Mouse (Mus musculus): ENCODE data around the gene Raly.

The Raly gene

DNA sequence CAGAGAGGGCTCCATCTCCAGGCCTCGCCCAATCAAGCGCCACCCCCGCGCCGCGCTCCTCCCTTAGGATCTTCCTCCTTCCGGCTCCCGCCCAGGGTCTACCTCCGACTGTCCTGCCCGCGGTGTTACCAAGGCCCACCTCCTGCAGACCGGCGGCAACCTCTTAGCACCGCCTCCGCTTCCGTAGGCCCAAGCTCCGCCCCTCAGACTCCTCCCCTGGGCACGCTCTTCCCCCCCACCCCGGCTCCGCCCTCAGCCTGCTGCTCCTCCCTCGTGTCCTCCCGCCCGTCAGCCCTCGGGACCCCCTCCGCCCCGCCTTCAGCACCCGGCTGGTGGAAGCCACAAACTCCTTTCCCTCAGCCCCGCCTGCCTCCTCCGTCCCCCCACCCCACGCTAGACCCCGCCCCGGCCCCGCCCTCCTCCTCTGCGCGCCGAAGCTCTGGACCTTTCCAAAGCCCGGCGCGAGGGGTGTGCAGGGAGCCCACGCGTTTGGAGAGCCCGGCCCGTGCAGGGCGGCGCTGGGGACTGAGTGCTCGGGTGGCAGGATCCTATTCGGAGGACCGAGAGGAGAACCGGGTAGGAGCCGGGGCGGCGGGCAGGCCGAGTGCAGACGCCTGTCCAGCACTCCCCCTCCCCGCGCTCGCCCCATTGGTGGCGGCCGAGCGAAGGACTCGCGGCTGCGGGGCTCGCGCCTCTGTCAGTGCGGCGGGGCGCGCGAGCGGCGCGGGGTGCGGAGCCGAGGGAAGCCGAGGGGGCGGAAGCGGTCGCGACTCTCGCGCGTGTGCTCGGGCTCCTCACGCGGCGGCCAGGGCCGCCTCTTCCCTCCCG is at the start of gene Raly, which contains the start of gene a:
Gene Raly (plus strand): TSS at position 441 of the 828 bp plus-strand sequence.
Gene a (plus strand): TSS at position 747 of the 828 bp plus-strand sequence.
- peak; percentile 97 to 98 for DNase-seq

DNA sequence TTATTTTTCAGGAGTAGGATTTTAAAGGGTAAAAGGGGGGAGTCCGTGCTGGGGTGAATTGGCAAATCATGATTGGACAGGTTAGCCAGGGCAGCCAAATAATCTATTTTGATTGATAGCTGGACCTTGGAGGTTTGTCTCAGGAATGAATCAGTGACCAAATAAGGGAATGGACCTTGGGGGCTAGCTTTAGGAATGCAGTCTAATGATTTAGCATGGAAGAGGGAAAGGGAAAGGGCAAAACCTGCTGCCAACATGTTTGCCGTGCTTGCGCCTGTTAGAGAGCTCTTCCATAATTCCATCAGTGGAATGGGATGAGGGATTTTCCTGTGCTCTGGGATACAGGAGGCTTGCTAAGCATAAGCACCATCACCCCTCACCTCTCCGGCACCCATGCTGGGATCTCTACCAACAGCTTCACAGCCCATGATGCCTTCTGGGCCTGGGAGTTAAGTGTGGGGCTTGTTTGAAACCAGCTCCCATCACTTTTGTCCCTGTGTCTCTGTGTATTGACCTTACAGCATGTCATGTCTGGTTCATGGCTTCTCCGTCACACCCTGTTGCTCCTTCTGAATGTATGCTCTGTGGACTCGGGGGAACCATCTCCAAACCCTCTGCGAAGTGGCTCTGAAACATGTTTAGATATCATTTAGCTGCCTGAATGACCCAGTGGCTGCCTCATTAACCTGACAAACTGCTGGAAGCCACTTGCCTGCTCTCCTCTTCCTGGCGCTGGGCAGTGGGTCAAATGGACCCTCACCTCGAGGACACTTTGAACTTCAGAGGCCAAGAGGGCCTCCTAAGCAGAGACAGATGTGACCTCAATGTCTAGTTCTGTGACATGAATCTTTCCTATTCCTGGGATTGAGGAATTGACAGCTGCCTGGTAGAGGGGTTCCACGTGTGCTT is 47.7 kb upstream of the Raly start:
- DNase-seq, result no peak

DNA sequence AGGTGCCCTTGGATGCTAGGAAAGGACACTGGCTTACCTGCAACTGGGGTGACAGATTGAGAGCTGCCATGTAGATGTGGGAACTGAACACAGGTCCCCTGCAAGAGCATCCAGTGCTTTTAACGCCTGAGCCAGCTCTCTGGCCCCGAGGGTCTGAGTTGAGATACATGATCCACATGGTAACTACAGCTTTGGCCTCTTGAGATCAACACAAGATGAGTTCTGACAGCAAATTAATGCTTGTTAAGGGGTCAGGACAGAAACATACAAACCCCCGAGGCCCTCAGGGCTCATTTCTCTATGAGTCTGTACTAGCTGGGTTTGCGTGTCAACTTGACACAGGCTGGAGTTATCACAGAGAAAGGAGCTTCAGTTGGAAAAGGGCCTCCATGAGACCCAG is 47.0 kb upstream of the Raly start:
- no peak for DNase-seq

DNA sequence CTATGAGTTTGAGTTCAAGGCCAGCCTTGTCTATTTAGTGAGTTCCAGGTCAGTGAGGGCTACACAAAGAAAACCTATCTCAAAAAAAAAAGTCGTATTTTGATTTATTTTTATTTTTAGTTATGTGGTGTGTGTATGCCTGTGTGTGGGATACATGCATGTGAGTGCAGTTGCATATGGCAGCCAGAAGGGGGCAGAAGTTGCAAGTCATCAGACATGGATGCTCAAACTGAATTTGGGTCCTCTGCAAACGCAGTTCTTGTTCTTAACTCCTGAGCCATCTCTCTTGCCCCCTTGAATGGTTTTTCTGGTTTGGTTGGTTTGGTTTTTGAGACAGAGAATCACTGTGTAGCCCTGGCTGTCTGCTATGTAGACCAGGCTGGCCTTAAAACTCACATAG is 42.5 kb upstream of the Raly start:
- no peak for DNase-seq

DNA sequence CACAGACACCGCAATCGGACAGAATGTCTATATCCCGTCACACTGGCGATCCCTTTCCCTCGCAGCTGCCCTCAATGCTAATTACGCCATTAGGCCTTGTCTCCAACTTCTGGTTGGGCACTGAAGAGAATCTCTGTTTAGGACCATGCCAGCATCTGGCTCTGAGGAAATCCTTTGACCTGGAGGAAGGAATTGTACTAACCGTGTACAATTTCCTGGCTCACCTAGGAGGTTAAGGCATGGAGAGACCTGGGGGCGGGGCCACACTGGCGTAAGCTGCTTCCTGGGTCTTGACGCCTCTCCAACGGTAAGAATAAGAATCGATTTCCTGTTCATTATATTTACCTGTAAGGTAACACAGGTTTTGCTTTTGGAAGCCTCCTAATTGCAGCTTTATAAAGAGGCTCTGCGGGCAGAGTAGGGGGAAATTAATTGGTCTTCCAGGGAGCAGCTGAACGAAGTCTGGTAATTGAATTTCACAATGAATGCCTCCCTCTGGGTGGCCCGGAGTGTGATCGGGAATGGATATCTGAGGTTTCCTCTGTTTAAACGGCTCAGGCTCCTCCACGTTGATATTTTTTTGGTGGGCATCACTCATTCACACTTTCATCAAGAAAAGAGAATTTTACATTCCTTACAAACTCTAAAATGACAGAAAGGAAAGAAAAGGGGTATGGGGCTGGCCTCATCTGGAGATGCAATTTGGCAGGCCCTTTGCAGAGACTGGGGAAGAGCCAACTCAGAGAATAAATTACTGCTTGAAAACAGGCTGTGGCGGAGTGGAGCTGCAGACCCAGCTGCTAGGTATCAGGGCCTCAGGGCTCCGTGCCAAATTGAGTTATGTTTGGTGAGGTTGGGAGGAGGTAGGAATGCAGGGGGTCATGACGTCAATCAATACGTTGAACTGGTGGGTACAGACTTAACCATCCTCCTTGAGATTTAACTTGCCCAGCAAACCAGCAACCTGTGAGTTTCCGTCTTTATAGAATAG is 41.6 kb upstream of the Raly start:
- no peak for DNase-seq

DNA sequence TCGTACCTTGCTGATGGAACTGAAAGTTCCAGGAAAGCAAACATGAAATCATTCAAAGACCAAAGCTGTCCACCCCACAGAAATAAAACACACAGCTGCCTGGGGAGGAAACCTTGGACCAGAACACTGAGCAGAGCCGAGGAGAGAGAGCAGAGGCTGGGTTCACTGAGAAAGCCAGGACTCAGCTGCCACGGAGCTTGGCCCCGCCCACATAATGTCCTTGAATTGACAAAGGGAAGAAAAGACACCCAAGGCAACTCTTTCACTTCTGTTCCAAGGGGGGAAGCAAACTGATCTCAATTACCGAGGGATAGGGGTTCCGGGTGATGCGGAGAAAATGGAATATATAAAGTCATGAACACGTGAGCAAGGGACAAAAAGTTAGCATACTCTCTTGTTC is 39.0 kb upstream of the Raly start:
- DNase-seq, result no peak

DNA sequence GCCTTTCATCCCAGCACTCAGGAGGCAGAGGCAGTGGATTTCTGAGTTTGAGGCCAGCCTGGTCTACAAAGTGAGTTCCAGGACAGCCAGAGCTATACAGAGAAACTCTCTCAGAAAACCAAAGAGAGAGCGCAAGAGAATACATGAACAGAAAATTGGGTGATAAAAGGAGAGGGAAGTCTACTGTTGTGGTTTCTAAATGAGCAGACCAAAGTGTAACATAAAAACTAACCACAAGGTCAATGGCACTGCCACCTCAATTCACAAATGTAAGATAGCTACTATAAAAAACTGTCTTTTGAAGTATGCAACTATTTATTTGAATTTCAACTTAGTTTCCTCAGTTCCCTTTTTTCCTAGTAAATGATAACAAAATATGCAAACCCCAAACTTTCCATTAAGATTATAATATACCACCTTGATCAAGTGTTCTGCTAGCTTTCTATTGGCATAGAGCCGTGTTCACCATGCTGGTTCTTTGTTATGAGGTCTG is 36.8 kb upstream of the Raly start:
- DNase-seq, result no peak

DNA sequence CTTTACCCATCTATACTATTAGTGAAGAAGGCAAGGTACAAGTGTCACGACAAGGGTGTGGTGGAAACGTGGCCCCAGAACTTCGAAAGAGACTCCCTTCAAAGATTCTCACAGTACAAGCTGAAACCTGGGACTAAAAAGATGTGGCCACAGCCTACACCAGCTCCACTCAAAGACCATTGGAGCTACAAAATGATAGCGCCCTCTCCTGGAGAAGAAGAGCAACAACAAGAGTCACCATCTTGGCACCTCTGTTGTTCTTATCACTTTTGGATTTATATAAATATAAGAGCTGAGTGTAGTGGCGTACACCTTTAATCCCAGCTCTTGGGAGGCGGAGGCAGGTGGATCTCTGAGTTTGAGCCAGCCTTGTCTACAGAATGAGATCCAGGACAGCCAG is 35.1 kb upstream of the Raly start:
- no peak for DNase-seq

DNA sequence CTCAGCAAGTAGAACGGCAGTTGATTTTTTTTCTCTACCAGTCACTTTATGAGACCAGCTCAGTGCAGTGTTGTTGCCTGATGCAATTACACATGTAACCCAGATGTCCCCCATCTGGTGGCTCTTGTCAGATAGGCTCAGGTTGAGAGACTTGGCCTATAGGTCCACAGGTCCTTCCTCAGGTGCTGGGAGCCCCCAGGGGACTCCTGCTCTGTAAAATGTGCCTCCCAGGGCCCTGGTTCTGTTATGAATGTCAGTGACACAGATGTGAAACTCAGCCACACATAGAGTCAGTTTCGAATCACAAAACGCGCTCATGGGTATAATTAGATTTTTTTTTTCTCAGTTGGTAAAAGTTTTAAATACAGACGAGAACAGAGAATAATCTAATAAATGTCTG is 33.2 kb upstream of the Raly start:
- DNase-seq, result no peak

DNA sequence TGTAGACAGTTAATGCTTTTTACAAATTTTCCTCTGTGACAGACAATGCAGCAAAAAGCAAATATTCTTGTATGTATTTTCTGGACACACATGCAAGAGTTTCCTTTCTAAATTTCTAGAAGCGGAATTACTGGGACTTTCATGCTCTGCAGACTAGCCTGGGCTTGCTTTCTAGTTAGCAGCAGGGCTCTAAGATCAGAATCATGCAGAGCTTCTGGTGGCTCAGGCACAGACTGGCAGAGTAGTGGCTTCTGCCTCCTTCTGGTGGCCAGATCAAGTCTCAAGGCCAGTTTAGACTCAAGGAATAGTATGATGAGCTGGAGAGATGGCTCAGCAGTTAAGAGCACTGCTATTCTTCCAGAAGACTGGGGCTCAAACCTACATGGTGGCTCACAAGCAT is 32.4 kb upstream of the Raly start:
- DNase-seq, result no peak

DNA sequence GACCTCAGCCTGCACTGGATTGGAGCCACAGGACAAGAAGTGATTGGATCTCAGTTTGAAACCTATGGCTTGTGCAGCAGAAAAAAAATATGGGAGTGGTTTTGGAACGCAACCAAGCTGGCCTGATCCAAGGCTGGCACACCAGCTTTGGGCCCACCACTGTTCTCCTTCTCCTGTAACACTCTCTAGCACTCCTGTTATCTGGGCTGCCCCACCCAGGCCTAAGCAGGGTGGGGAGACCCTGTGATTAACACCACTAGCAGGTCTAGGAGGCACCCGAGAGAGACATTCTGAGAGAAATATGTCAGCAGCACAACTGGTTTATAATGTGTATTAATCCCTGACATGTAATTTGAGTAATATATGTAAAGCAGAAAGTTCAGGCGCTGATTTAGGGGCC is 27.7 kb upstream of the Raly start:
- no peak for DNase-seq

DNA sequence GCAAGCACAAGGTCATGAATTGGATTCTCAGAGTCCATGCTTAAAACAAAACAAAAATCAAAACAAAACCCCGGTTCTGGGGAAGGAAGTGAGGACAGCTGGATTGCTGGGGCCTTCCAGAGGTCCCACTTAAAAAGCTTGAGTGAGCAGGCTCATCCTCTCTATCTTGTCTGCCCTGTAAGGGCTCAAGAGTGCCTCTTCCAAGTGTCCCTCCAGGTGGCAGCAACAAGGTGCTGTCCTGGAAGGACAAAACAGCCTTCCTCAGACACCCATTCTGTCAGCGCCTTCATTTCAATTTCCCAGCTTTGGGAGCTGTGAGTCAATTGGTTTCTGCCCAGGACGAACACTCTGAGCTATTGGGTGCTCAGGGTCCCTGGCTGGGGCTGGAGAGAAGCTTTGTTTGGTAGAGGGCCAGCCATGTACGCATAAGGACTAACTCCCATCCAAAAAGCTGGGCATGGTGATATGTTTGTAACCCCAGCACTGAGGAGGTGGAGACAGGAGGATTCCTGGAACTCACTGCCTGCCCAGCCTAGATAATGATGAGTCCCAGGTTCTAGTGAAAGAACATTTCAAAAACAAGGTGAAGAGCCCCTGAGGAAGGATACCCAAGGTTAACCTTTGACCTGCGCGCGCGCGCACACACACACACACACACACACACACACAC is 25.9 kb upstream of the Raly start:
- no peak for DNase-seq

DNA sequence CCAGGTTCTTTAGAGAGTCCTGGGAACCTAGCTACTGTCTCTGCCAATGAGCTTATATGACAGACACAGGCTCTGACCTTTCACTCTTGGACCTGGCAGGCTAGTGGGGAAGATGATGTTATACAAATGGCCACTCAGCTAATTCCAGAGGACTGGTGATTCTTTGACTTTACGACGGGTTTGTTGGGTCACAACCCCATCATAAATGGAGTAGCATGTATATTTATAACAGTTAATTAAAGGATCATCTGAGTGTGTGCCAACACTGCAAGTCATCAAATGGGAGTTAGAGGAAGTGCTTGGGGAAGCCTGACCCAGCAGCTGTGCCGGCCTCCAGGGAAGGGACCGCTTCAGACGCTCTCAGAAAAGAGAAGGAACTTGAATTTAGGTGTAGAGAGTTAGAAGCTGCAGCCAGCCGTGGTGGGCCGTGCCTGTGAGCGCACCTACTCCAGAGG is 25.3 kb upstream of the Raly start:
- no peak for DNase-seq

DNA sequence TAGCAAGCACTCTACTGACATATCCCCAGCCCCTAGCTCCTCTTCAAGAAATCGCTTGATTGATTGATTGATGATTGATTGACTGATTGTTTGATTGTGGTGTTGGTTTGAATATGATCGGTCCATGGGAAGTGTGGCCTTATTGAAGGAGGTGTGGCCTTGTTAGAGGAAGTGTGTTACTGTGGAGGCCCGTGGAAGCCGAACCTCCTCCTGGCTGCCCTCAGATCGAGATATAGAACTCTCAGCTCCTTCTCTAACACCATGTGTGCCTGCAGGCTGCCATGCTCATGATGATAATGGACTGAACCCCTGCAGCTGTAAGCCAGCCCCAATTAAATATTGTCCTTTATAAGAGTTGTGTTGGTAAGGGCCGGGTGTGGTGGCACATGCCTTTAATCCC is 23.8 kb upstream of the Raly start:
- DNase-seq, result no peak

DNA sequence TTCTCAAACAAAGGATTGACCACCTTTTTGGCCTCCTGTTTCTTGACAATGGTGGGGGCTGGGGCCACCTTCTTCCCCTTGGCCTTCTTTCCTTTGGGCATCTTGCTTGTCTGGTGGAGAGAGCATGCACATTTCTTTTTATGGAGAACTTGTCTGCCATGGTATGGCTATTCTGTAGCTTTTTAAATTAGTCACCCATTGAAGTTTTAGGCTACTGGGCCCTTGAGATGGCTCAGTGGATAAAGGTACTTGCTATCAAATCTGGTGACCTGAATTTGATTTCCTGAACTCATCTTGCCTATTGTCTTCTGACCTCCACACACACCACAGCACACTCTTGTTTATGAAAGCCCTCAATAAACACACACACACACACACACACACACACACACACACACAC is 21.0 kb upstream of the Raly start, which contains the start of gene Gm14214:
Gene Gm14214 (minus strand): TSS at position 101 of the 400 bp plus-strand sequence.
- no peak for DNase-seq

DNA sequence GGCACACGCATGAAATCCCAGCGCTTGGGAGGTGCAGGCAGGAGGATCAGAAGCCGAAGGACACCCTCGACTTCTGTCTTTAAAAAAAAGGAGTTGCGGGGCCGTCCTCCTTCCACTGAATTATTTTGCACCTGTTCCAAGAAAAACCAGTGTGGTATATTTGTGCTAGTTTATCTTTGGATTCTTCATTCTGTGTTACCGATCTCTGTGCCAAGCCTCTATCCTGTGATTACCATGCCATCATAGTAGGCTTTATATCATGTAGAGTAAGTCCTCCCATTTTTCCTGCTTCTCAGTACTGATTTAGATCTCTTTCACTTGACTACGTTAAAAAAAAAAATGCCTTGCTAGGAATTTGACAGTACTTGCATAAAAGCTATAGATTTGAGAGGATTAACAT is 19.3 kb upstream of the Raly start:
- DNase-seq, result no peak

DNA sequence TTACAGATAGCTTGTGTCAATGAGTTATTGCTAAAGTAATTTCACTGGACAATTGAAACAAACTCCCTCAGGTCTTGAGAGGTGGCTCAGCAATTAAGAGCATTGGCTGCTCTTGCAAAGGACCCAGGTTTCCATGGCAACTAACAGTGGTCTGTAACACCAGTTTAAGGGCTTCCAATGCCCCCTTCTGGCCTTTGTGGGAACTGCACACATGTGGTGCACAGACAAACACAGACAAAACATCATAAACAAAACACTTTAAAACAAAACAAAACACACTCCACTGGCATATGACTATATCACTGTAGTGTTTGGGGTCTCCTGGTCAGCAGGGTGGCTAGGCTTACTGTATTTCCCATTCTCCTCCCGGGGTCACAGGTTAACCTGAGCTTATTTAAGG is 16.9 kb upstream of the Raly start:
- no peak for DNase-seq

DNA sequence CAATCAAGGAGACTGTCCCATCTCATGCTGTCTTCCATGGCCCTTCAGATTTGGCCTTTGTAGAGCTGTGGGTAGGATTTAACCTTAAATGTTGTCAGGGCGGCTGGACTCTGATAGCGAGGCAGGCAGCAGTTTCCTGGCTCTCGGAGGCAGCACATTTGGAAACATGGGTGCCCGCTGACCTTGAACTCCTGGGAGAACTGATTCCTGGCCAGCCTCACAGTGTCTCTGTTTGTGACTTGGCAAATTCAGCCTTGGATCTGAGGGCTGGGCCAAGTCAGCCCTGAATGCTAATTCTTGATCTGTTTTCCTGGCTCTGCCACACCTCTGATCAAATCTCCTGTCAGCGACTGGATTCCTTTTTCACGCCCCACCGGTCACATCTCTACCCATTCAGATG is 14.4 kb upstream of the Raly start:
- no peak for DNase-seq

DNA sequence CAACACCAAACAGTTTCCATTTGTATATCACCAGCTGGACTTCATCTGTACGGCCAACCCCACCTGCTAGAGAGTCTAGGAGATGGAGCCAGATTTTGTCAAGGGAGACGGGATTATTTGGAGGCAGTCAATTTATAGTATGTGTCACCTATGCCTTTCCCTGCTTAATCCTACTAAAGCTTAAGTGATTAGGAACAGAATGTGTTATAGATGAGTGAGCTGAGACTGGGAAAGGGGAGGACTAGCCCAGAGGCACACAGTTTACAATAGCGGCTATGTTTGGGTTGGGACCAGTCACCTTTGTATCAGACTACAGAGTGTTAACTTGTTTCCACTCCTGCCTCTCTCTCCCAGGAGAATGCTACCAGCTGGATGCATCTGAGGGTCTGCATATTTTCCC is 11.2 kb upstream of the Raly start:
- DNase-seq, result no peak

DNA sequence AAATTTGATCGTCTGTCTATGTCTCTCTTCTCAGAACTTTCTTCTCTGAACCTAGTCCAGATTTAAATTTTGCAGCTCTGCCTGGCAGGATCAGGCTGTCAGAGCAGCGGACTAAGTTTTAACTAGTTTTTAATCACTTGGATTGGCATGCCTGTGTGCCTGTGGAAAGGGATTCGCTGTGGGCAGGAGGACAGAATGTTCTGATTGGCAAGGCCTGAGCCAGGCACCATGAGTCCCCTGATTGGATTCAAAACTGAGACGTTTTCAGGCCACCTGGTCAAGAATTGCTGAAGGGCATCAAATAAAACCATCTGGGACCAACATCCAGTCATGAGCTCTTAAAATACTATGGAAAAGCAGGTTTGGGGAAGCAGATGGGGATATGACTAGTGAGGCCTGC is 8.5 kb upstream of the Raly start:
- DNase-seq, result no peak

DNA sequence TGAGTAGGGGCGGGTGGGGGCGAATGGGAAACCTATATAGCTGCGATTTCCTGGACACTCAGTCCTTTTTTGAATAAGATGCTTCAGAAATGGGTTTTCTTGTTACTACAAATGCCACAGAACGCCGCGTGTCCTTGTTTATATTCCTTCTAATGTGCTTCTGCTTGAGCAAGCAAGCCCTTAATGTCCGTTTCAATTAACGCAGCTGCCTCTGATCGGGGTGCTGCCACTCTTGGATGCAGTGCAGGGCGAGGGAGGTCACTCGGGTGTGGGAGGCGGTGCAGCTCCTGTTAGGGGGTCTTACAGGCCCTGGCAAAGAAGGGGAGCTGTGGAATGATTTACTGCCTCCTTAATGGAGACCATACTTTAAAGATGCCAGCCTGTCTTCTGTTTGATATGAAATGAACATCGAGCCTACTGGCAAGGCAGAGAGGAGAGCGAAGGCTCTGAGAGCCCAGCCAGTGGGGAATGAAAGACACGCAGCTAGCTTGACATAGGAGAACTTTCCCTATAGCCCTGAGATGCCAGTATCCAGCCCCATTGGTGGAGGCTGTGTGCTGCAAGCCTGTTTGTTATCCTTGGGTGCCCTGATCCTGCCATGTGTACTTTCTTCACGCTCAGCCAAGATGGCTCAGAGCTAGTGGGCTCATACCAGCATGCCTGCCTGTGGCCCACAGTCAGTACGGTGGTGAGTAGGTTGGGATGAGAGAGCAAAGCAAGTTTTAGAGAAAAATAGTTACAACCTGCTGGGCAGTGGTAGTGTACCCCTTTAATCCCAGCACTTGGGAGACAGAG is 7.8 kb upstream of the Raly start:
- DNase-seq, result no peak

All from thymus, adult 18-20 months (tissue).